Mouse (Mus musculus) left cerebral cortex, adult 6 months (tissue): ENCODE measurements around the gene Slc7a10. TPM values are rescaled to one million over a fixed set of nuclear protein-coding genes. Genes with fewer than 3 reads are reported as not detected.

Experiments
- long read RNA-seq, 2 experiments: library from polyadenylated mRNA; unstranded; transcript quantifications; one replicate each; pipeline ENCODE4 v2.0.0; 2019 to 2020
- polyA plus RNA-seq: library from polyadenylated mRNA; unstranded; fragments of <200 nt; fragmentation: Nextera tagmentation; gene quantifications from 2 replicates; pipeline ENCODE4 v1.2.3, GENCODE M21; 2021

Slc7a10 gene
- polyA plus RNA-seq = 45.5 and 50.8 TPM in 2 replicates
- long read RNA-seq, experiment 1, transcript Slc7a10-201 (11 exons, 1,953 nt) = major isoform, 213 of 330 reads
- long read RNA-seq, experiment 1, partial matches to known transcripts = 19 of 330 reads
- long read RNA-seq, experiment 1, other reads (novel, unspliced or antisense) = 98 of 330 reads
- long read RNA-seq, experiment 2, transcript Slc7a10-201 (11 exons, 1,953 nt) = major isoform, 56 of 78 reads
- long read RNA-seq, experiment 2, partial matches to known transcripts = 5 of 78 reads
- long read RNA-seq, experiment 2, other reads (novel, unspliced or antisense) = 17 of 78 reads

DNA sequence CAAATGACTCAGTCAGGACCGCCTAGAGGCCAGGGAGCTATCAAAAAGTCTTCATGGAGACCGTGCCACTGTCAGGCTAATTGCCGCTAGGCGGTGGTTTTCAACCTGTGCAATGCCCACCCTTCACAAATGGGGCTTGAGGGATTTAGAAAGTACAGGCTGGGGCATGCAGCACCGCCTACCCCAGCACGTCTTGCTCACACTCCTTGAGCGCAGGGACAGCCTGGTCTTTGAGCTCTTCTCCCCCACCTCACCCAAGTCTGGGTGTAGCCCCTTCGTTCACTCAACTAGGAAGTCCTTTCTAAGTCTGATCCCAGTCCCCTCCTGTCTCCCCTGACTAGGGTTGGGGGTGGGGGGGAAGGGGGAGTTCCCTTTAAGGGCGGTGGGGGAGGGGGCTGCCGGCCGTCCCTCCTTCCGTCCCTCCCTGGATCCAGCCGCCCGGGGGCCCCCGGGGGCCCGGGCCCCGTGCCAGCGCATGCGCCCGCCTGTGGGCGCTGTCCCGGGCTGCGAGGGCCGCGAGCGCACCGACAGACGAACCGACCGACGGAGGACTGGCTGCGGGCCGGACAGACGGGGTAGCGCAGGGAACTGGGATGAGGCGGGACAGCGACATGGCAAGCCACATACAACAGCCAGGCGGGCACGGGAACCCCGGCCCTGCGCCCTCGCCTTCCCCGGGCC, at the start of gene Slc7a10:
TSS of gene Slc7a10 (plus strand) at position 497 of the 681 bp plus-strand sequence.

DNA sequence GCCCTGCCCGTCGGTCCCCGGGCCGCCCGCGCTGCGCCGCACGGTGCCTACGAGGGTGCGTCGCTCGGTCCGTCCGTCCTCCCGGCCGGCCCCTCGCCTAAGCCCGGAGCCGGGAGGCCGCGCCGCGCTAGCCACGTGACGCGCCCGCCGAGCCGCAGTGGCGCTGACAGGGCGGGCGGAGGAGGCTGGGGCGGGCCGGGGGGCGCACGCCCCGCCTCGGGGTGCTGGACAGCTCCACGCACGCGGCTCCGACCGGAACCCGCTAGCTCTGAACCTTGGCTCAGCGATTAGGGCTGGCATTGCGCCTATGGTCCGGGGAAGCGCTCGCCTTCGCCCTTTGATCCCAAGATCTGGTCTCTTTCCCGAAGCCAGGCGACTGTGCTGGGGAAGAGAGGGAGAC, 29.0 kb downstream of the Slc7a10 start, which contains the start of gene Lrp3:
TSS of gene Lrp3 (minus strand) at position 274 of the 400 bp plus-strand sequence.

Other genes with a start within 250 kb of the Slc7a10 start
- 4.8 and 37.5 TPM in 2 replicates for gene Cebpg, start 129.8 kb upstream of the Slc7a10 start, polyA plus RNA-seq
- gene Cebpa, start 67.1 kb upstream of the Slc7a10 start, polyA plus RNA-seq = 0.48 and 1.8 TPM in 2 replicates
- gene Lrp3, start 29.1 kb downstream of the Slc7a10 start, polyA plus RNA-seq = 9.8 and 10.2 TPM in 2 replicates
- gene Gpatch1, start 132.1 kb downstream of the Slc7a10 start, polyA plus RNA-seq = 11.0 and 14.8 TPM in 2 replicates
- 4.3 and 5.4 TPM in 2 replicates for gene Rhpn2, start 147.8 kb downstream of the Slc7a10 start, polyA plus RNA-seq
- gene Faap24, start 210.5 kb downstream of the Slc7a10 start, polyA plus RNA-seq = 8.5 and 9.3 TPM in 2 replicates
- 6.7 and 7.6 TPM in 2 replicates for gene Cep89, start 210.7 kb downstream of the Slc7a10 start, polyA plus RNA-seq